Mouse (Mus musculus) right cerebral cortex, adult 2 months (tissue): ENCODE results near the gene Dmxl2.

ENCODE experiments used
- DNase-seq, 2 experiments: peaks; one replicate each; pipeline ENCODE4 v3.0.0; 2021 to 2022; ENCODE audit warnings: low spot score in 2 of 2

The Dmxl2 gene

DNA sequence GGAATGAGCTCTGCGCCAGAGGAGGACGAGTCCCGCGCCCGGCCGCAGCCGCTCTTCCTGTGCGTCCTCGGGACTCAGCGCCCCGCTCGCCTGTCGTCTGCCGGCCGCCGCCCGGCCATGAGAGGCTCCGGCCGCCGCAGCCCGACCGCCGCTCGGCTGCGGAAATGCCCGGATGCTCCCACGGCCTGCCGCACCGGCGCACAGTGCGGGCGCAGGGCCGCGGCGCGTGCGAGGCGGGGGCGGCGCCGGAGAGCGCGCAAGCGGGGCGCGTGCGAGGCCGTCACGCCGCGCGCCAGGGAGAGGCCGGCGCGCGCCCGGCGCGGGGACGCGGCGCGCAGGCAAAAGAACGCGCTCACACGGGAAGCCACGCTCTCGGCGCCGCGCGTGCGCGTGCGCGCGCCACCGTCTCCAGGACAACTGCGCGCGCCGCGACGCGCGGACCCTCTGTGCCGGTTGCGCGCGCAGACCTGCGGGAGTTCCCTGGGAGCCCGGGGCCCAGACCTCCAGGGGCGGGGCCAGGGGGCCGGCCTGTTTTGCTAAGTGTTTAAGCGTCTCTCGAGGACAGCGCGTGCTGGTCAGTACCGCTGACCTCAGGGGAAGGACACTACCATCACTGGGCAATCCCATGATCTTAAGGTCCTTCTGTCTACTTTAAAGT lies at the start of gene Dmxl2:
TSS of gene Dmxl2 (minus strand) at position 174 of the 658 bp plus-strand sequence.
- peak; percentile 70 to 84 for DNase-seq

DNA sequence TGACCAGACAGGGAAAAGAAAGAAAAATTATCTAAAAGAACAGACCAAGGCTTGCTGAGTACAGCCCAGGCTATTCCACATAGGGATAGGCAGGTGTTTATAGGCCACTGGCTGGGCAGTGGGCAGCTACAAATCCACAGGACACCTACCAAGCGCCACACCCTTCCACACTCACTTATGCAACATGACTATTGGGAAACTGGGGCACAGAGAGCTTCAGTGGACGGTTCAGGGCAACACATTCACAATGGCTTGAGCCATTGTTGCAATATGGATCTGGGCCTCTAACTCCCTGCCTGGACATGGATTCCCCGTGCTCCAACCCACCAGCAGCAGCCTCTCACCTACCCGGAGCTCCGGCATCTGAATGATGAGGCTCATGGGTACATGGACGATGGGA lies 48.0 kb upstream of the Dmxl2 start:
- no peak for DNase-seq

DNA sequence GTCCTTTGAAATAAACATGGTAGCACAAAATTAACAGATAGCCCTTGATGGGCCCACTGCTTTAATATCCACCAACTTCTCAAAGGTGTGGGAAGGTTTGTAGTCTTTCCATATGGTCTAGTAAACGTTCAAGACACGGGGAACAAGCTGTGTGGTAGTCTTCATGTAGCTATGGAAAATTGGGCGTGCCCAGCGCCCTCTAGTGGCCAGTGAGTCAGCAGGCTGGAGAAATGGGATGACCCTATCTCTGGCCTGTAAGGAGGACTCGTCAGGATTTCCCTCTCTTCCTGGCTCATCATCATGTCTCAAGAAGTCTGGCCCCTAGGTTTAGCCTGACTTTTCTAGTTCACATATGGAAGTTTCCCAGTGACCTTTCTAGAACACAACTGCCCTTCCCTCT lies 46.1 kb upstream of the Dmxl2 start:
- peak; percentile 46 to 69 for DNase-seq

- no peak for DNase-seq
These were observed 43.5 kb upstream of the Dmxl2 start for GRCm38 (mm10) chr9:54544954-54545315.

- DNase-seq = no peak
These were observed 43.0 kb upstream of the Dmxl2 start for GRCm38 (mm10) chr9:54544212-54544953.

DNA sequence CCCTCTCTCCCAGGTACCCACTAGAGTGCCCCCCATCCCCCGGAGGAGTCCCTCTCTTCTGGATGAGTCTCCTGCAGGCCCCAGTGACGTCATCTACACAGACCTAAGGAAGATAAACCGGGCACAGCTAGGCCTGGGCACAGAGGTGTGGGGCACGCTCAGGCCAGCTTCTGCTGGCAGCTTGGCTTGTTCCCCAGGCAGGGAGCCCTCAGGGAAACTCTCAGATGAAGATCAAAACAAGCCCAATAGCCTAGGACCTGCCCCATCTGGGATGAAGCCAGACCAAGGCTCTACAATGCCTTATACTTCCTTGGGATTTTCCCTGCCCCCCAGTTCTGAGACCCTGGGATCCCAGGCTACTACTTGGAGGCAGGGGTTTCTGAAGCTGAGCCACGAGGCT lies 39.4 kb upstream of the Dmxl2 start:
- DNase-seq = no peak

DNA sequence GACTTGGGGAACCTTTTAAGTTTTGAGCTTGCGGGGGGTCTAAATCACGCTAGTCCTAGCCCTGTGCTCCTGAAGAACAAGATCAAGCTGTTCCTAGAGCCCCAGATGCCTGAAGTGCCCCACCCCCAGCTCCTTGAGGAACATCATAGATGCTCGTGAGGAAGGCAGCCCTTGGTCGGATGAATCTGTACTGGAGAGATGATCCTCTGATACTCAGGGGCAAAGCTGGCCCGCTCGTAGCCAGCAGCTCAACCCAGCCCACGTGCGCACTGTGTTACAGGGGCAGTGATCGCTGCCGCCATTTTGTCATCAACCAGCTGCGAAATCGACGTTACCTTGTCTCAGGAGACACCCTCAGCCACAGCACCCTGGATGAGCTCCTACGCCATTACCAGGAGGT lies 37.3 kb upstream of the Dmxl2 start, which contains the start of gene Sh2d7:
TSS of gene Sh2d7 (plus strand) at position 301 of the 400 bp plus-strand sequence.
- no peak for DNase-seq

GRCm38 (mm10) chr9:54538244-54538643 lies 36.8 kb upstream of the Dmxl2 start:
- DNase-seq = no peak

- no peak for DNase-seq
These were observed 36.1 kb upstream of the Dmxl2 start for GRCm38 (mm10) chr9:54537480-54537879.

- peak in 1 of 2 experiments; percentile 53 for DNase-seq
These were observed 35.6 kb upstream of the Dmxl2 start for GRCm38 (mm10) chr9:54537030-54537429.

DNA sequence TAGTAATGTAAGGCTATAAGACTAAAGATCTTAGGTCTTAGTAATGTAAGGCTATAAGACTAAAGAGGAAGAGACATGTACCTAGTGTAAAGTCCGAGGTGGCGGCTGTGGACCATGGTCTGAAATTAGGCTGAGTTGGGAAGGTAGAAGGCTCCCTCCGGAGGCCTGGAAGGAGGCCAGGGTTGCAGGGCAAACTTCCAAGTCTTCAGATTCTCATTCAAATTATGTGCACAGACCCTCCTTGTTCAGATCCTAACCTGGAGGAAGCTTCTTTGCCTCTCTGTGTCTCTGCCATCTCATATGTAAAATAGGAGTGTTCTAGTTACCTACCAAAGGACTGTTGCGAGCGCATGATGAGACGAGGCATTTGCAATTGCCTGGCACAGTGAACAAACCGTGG lies 34.8 kb upstream of the Dmxl2 start:
- DNase-seq = no peak

- peak; percentile 74 to 75 for DNase-seq
These were observed 32.5 kb upstream of the Dmxl2 start for GRCm38 (mm10) chr9:54533975-54534374.

DNA sequence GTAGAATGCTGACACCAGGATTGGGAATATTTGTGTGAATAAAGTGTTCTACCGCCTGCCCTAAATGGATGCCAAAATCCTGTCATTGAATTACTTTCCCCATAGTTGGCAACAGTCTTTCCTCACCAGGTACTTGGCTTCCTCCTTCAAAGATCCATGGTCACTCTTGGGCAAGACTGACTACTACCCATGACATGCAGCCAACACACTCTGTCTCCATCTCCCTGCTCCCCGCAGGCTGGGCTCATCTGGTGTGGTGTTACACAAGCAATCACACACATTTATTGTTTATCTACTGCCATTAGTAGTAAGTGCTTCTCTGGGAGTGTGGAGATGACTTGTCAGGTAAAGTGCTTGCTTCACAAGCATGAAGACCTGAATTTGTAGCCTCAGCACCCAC lies 31.5 kb upstream of the Dmxl2 start:
- DNase-seq = no peak

GRCm38 (mm10) chr9:54531421-54531820 lies 30.0 kb upstream of the Dmxl2 start:
- DNase-seq = no peak

GRCm38 (mm10) chr9:54530836-54531235 lies 29.4 kb upstream of the Dmxl2 start:
- no peak for DNase-seq

DNA sequence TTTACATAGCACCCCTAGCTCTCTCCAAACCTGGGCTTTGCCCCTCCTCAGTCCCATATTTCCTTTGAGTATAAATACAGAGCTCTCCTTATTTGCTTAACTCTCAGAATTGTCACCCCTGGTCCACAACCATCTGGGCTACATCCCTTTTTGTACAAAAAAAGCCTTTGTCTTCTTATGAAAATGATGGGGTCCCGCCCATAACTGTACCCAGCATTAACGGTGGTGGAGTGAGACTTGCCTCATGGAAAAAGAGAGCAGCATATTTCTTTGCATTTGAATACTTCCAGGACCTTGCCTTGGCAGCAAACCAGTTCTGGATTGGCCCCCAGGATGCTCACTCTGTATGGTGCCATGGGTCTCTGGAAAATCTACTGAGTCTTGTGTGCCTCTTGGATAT lies 28.5 kb upstream of the Dmxl2 start:
- no peak for DNase-seq

GRCm38 (mm10) chr9:54527694-54528093 lies 26.3 kb upstream of the Dmxl2 start:
- DNase-seq = no peak

DNA sequence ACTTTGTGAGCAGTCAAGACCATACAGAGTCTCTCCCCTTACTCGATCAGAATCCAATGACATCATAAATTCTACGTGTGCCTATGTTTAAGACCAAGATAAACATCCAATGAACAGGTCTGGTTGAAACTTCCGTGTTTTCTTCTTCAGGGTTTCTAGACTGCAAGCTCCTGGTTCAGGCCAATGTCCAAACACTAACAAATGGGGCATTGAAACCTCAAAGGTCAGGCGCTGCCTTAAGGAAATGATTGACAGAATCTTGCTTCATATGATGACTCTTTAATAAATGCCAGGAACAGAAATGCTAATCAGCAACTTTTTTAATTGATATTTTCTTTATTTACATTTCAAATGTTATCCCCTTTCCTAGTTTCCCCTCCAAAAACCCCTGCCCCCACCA lies 18.9 kb upstream of the Dmxl2 start:
- no peak for DNase-seq

- peak; percentile 64 to 69 for DNase-seq
These were observed 17.5 kb upstream of the Dmxl2 start for GRCm38 (mm10) chr9:54518921-54519320.

DNA sequence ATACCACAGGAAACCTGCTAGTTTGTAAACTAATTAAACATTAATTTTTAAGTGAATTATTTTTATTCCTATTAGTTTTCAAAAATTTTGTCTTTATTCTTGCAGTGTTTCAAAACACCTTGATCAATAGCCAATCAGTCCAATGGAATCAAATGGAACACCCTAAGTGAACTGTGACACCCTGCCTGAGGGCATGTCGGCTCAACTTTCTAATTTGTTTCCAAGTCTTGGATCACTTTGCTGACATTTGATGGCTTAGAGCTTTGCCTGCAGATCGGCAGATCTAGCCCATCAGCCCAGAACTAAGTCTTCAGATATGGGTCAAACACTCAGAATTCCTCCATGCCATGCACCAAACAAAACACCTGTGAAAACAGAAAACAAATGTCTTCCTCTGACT lies 14.6 kb upstream of the Dmxl2 start:
- no peak for DNase-seq

- DNase-seq = no peak
These were observed 1.4 kb upstream of the Dmxl2 start for GRCm38 (mm10) chr9:54502873-54503272.

DNA sequence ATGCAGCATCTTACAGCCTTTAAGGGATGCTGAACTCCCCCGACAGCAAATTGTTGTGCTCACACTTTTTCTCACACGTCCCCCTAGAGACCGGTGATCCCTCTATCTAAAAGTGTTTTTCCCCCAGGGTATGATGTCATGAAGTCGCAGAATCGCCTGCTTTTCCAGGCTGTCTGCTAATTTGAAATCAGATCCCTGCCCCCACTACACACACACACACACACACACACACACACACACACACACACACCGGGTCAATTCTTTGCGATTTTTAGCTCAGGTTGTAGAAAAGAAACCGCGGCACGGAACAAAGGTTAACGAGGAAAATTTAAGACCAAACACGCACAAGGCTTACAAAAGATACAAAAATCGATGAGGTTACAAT lies 677 bp upstream of the Dmxl2 start:
- no peak for DNase-seq

DNA sequence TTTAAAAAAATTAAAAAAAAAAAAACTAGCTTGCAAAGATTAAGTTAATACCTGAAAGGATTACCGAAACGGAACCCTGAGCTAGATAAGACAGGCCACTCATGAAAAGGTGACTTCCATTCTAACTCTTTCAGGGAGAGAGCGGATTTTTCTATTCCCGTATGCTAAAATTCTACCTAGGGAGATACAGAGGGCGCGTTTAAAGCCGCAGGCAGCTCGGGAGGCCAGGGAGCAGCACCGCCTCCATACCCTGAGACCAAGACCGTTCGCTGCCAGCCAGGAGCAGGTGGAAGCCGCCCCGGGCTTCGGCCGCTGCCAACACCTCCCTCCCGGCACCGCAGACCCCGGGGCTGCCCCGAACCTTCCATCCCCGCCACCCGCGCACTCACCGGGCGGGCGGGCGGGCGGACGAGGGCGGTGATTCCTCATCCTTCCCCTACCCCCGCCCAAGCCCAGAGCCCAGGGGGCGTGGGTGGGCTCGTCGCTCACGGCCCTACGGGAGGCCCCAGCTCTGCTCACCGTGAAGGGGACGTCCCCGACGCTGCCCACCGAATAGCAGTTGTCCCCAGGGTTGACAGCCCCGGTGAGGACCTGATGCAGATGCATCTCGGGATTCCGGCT lies 484 bp downstream of the Dmxl2 start:
- peak; percentile 38 to 42 for DNase-seq
